Mouse (Mus musculus) heart, adult 2 months (tissue): ENCODE data around the gene Mup21.
"Not testable (repeated sequence)": the region's sequence is repeated elsewhere in the genome, so short reads cannot be mapped to it uniquely, and the experiment has no call there.

ENCODE experiments used
- CTCF ChIP-seq: fragments of 200-600 bp; IDR thresholded peaks from 2 replicates; pipeline ENCODE4 v1.8.1; 2022; ENCODE audit warnings: antibody characterized with exemption, mild to moderate bottlenecking, moderate library complexity
- POLR2A ChIP-seq: fragments of 200-500 bp; IDR thresholded peaks from 2 replicates; pipeline ENCODE4 v1.6.1; 2011; ENCODE audit warnings: mild to moderate bottlenecking, low read depth, low read length, control low read depth; ENCODE audit not compliant: insufficient read depth

DNA sequence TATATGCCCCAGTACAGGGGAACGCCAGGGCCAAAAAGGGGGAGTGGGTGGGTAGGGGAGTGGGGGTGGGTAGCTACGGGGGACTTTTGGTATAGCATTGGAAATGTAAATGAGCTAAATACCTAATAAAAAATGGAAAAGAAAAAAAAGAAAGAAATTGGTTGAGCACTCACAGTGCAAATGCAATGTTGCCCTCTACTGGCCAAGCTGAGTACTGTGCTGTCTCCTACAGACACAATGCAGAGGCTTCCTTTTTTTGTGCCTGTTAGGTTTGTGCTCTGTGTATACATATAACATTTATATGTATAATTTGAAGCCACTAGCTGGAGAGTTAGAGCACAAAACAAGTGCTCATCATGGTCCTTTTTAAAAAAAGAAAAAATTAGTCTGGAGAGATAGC, 47.3 kb downstream of the Mup21 start:
- TF ChIP-seq CTCF: peak; percentile 70
- not testable (repeated sequence) for TF ChIP-seq POLR2A
